Mouse (Mus musculus) lung, embryonic 15.5 days (tissue): ENCODE results near the gene Ptpn22. TPM values are rescaled to one million over a fixed set of nuclear protein-coding genes. Genes with fewer than 3 reads are reported as not detected.
A peak's percentile ranks its signal among the peaks of the same experiment; 100 is the strongest.

Source experiments
- ATAC-seq: fragments of 200-750 bp; cut with Nextera tagmentation; 2 replicates; pipeline ENCODE4 v1.8.0; 2017; ENCODE audit warnings: moderate number of reproducible peaks, borderline replicate concordance; ENCODE audit not compliant: low FRiP score, low TSS enrichment; ENCODE audit errors: extremely low read depth
- H3K27ac ChIP-seq: fragments of 300-500 bp; sonication (generic); 2 replicates; pipeline ENCODE4 v1.5.1; 2015; ENCODE audit warnings: moderate library complexity, mild to moderate bottlenecking, inconsistent platforms
- H3K27me3 ChIP-seq: fragments of 300-500 bp; sonication (generic); 2 replicates; pipeline ENCODE4 v1.6.1; 2015; ENCODE audit warnings: inconsistent platforms
- H3K36me3 ChIP-seq: fragments of 300-500 bp; sonication (generic); 2 replicates; pipeline ENCODE4 v1.6.1; 2015; ENCODE audit warnings: inconsistent platforms
- H3K4me1 ChIP-seq: fragments of 300-500 bp; sonication (generic); 2 replicates; pipeline ENCODE4 v1.6.1; 2015; ENCODE audit warnings: inconsistent platforms
- H3K4me2 ChIP-seq: fragments of 300-500 bp; sonication (generic); 2 replicates; pipeline ENCODE4 v1.6.1; 2015; ENCODE audit warnings: inconsistent platforms, mild to moderate bottlenecking, moderate library complexity
- H3K4me3 ChIP-seq: fragments of 300-500 bp; sonication (generic); 2 replicates; pipeline ENCODE4 v1.5.1; 2015; ENCODE audit warnings: mild to moderate bottlenecking, inconsistent platforms
- H3K9ac ChIP-seq: fragments of 300-500 bp; sonication (generic); 2 replicates; pipeline ENCODE4 v1.6.1; 2015; ENCODE audit warnings: inconsistent platforms
- H3K9me3 ChIP-seq: fragments of 300-500 bp; sonication (generic); 2 replicates; pipeline ENCODE4 v1.6.1; 2016; ENCODE audit warnings: inconsistent platforms
- WGBS: fragments of 180-500 bp; shearing (Covaris S2); methylation state at CpG from one replicate; pipeline ENCODE4 v1.1.7; 2015; 5-methylcytosine and 5-hydroxymethylcytosine counted together
- polyA plus RNA-seq: library from polyadenylated mRNA; unstranded; fragments of >200 nt; fragmentation: Nextera tagmentation; extraction: Ambion mirVana; gene quantifications from 2 replicates; pipeline ENCODE4 v1.2.1, GENCODE M21; 2015

Ptpn22 gene
- polyA plus RNA-seq, 1 experiment from 2014 or later, result 2.5 TPM

DNA sequence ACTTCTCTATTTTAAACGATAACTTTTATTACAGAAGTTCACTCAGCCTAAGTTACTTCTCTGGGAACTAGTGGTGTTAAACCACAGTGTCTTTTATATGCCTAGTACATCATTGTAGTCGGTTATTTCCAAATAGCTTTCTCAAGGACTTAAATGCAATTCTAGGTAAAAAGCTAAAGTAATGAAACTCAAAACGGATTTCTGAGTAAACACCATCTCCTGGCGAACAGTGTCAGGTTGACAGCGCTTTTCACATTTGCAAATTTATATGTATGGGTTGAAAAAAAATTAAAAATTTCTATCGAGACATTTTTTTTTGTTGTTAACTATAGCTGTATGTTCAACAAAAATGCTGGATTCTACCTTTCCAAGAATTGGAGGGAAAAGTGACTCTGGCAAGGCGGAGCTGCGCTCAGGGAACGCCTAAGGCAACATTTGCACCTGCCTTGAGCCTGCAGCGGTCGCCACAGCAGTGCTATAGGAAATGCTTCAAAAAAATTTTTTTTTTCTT, 53.9 kb downstream of the Ptpn22 start:
- peak overlapping the region; percentile 91 for H3K27ac ChIP-seq
- H3K9me3 ChIP-seq, result no peaks in the 10 kb centered on the region
- no peak for ATAC-seq
- WGBS, result 7% methylated on average over 11 of the region's 11 CpGs
- peak overlapping the region; percentile 39 for H3K9ac ChIP-seq
- peaks cover 10% of the 10 kb centered on the region for H3K4me1 ChIP-seq
- H3K27me3 ChIP-seq, result no peaks in the 10 kb centered on the region
- peak overlapping the region; percentile 92 for H3K4me3 ChIP-seq
- H3K4me2 ChIP-seq, result peak overlapping the region; percentile 64
- H3K36me3 ChIP-seq, result no peaks in the 10 kb centered on the region

DNA sequence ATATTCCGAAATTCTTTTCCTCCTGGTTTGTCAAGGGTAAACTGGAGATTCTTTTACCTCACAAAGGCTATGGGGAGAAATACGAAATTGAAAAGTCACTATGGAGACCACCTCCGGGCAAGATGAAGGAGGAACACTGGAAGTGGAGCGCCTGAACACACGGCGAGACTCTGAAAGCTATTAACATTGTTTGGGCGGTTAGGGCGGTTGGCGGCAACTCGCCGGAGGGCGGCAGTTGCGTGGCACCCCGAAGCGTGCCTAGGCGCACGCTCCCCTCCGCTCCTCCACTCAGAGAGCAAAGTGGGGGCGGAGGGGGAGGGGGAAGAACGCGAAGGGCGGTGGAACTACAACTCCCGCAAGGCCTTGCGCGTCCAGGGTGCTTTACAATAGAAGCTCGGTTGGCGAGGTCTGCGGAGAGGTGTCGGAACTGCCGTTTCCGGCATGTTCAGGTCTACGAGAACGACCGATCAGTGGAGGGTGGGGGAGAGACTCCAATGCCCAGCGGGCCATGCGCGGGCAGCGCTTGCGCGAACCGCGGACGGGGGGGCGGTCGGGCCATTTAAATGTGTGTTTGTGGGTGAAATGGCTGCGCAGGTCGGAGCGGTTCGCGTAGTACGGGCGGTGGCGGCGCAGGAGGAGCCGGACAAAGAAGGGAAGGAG, 54.5 kb downstream of the Ptpn22 start, which contains the start of gene Rsbn1:
TSS of gene Rsbn1 (plus strand) at position 111 of the 660 bp plus-strand sequence.
- H3K27me3 ChIP-seq, result no peaks in the 10 kb centered on the region
- no peaks in the 10 kb centered on the region for H3K9me3 ChIP-seq
- H3K4me2 ChIP-seq, result peak within 1 kb of the TSS; percentile 67
- H3K27ac ChIP-seq, result peak within 1 kb of the TSS; percentile 91
- ATAC-seq, result peak; percentile 100
- H3K4me1 ChIP-seq, result peaks cover 10% of the 10 kb centered on the region
- no peaks in the 10 kb centered on the region for H3K36me3 ChIP-seq
- WGBS, result under 1% methylated on average over 52 of the region's 55 CpGs
- peak within 1 kb of the TSS; percentile 92 for H3K4me3 ChIP-seq
- peak within 1 kb of the TSS; percentile 91 for H3K9ac ChIP-seq

DNA sequence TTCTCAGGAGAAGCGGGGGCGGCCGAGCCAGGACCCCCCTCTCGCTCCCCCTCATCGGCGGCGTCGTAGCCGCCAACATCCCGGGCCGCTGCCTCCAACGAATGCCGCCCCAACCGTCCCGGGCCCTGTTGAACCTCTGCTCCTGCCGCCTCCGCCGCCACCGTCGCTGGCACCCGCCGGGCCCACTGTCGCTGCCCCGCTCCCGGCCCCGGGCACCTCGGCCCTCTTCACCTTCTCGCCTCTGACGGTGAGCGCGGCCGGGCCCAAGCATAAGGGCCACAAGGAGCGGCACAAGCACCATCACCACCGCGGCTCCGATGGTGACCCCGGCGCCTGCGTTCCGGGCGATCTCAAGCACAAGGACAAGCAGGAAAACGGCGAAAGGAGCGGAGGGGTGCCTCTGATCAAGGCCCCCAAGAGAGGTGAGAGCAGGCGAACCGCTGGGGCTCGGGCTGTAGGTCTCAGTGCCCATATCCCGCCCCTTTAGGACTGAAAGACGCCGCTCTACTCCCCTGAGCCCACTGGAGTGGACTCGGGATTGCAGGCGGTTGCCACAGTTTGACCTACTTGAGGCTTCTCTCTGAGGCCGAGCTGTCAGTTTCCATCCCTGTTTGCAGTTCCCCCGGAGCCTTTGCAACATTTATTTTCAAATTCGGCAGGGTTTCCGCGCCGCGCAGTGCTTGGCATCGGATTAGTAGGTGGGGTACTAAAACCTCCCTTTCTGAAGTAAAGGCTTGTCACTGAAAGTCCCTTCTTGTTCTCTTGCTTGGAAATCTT, 55.3 kb downstream of the Ptpn22 start:
- no peaks in the 10 kb centered on the region for H3K36me3 ChIP-seq
- H3K4me1 ChIP-seq, result peaks cover 12% of the 10 kb centered on the region
- H3K27me3 ChIP-seq, result no peaks in the 10 kb centered on the region
- peak overlapping the region; percentile 67 for H3K4me2 ChIP-seq
- peak overlapping the region; percentile 92 for H3K4me3 ChIP-seq
- under 1% methylated on average over 45 of the region's 60 CpGs for WGBS
- H3K9me3 ChIP-seq, result no peaks in the 10 kb centered on the region
- H3K9ac ChIP-seq, result peak overlapping the region; percentile 91
- peak overlapping the region; percentile 91 for H3K27ac ChIP-seq
- peak; percentile 53 for ATAC-seq

DNA sequence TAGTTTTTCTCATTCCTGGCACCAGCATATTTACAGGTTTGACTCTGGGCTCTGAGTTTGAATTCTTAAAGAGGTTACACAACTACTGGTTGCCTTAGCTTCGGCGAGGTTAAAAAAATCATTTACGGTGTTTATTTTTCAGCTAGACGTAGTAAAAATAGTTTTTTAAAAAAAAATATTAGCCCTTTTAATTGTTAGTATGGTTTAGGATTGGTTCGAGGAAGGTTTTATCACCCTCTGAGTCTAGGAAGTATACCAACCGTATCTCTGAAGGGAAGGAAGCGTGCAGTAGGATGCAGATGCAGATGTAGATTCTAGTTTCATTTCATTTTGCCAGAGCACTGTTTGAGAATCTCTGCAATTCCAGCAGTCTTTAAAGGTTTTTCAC, 55.9 kb downstream of the Ptpn22 start:
- H3K27ac ChIP-seq, result no peak overlapping the region
- no peaks in the 10 kb centered on the region for H3K27me3 ChIP-seq
- H3K4me3 ChIP-seq, result peak overlapping the region; percentile 92
- H3K36me3 ChIP-seq, result no peaks in the 10 kb centered on the region
- H3K4me2 ChIP-seq, result peak overlapping the region; percentile 67
- peak overlapping the region; percentile 91 for H3K9ac ChIP-seq
- no peaks in the 10 kb centered on the region for H3K9me3 ChIP-seq
- H3K4me1 ChIP-seq, result peaks cover 14% of the 10 kb centered on the region
- no peak for ATAC-seq
- 2% methylated on average over 7 of the region's 7 CpGs for WGBS

DNA sequence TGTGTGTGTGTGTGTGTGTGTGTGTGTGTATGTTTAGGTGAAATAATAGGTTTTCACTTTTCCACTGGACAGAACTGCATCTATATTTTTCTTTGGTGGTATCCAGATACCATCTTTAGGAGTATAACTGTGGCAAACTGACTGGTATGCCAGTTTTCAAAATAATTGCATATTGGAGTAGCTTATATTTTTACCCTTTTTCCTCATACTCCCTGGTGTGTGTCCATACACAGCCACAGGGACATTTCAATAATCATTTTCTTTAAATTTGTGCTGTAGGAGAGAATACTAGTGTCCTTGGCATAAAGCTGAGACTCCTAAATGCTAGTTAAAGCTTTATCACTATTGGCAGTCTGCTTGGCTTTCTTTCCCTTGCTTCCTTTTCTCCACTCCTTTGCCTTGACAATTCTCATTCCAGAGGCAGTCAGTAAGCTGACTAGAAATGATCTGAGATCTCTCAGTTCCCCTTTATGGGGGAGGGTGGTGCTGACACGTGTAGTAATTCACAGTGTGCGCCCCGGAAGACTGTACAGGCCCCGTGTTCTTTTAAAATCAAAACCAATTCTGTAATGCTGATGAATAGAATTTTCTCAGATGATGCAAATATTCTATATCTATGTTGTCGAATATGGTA, 56.7 kb downstream of the Ptpn22 start:
- H3K4me3 ChIP-seq, result peak overlapping the region; percentile 92
- no peaks in the 10 kb centered on the region for H3K36me3 ChIP-seq
- H3K9me3 ChIP-seq, result no peaks in the 10 kb centered on the region
- ATAC-seq, result no peak
- H3K9ac ChIP-seq, result no peak overlapping the region; the same call in none of the 2 replicates
- WGBS, result 32% methylated on average over 5 of the region's 5 CpGs
- peak overlapping the region; percentile 67 for H3K4me2 ChIP-seq
- no peak overlapping the region for H3K27ac ChIP-seq
- peaks cover 14% of the 10 kb centered on the region for H3K4me1 ChIP-seq
- no peaks in the 10 kb centered on the region for H3K27me3 ChIP-seq

DNA sequence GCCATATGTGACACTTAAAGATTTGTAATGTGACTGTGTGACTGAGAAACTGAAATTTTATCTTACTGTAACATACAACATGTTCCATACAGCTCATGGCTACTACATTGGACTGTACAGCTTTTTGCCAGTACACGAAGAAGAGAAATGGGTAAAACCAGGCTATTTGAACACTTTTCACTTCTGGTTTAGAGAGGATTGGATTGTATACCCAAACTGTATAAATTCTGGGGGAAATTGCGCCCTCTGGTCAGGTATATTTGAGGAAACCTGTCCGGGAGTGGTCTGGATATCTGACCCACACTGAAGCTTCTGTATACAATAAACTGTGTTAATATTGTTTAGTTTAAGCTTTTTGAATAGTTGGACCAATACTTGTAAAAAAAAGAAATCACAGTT, 57.2 kb downstream of the Ptpn22 start:
- Histone ChIP-seq H3K27ac (no peak overlapping the region), H3K9ac (no peak overlapping the region; the same call in 1 of the 2 replicates), H3K27me3 (no peaks in the 10 kb centered on the region), H3K9me3 (no peaks in the 10 kb centered on the region), H3K4me2 (peak overlapping the region; percentile 67), H3K4me1 (peaks cover 14% of the 10 kb centered on the region), H3K4me3 (peak overlapping the region; percentile 92), H3K36me3 (no peaks in the 10 kb centered on the region)
- WGBS, result 44% methylated on average over 3 of the region's 3 CpGs
- ATAC-seq, result no peak

DNA sequence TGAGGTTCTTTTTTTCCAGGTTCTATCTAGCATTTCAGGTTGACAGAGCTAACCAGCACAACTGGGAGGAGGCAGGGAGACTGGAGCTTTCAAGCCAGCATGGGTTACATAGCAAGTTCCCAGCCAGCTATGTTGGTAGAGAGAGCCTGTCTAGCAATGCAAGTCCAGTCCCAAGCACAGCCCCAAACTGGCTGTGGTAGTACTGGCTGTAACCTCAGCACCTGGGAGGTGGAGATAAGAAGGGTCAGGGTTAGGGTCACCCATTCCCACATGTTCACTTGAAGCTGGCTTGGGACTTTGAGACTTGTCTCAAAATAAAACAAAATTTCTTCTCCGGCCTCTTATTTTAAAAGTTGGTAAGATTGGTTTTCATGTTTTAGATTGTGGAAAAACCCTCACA, 60.5 kb downstream of the Ptpn22 start:
- Histone ChIP-seq H3K4me1 (peaks cover 30% of the 10 kb centered on the region), H3K27me3 (no peaks in the 10 kb centered on the region), H3K9me3 (no peaks in the 10 kb centered on the region), H3K4me2 (no peak overlapping the region), H3K9ac (no peak overlapping the region), H3K36me3 (no peaks in the 10 kb centered on the region), H3K4me3 (no peak overlapping the region), H3K27ac (no peak overlapping the region)
- WGBS, result 100% methylated on average over 1 of the region's 1 CpGs
- no peak for ATAC-seq

DNA sequence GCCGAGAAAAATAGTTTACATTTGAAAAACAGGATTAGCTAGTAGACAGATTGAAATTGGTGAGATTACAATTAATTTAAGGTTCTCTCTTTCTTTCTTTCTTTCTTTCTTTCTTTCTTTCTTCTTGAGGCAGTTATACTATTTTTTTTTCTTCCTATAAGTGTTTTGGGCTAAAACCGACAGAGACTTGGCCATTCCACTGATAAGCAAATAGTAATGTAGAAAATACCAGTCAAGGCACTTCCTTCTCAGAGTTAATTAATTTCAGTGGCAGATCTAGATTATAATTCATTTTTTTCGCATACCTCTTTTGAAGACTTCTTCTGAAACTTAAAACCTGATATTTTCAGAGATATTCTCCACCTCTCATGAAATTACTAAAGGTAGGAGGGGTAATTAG, 65.7 kb downstream of the Ptpn22 start:
- Histone ChIP-seq H3K27ac (no peak overlapping the region), H3K4me3 (no peak overlapping the region), H3K4me1 (peaks cover 15% of the 10 kb centered on the region), H3K36me3 (0 out of 2 replicates have a peak, but pooled peaks cover 3% of the 10 kb centered on the region), H3K4me2 (no peak overlapping the region), H3K9me3 (no peaks in the 10 kb centered on the region), H3K9ac (no peak overlapping the region), H3K27me3 (no peaks in the 10 kb centered on the region)
- WGBS, result 40% methylated on average over 3 of the region's 3 CpGs
- no peak for ATAC-seq

GRCm38 (mm10) chr3:103927511-103927910, 67.9 kb downstream of the Ptpn22 start:
- no peak overlapping the region for H3K27ac ChIP-seq
- no peak overlapping the region for H3K4me3 ChIP-seq
- peaks cover 12% of the 10 kb centered on the region for H3K4me1 ChIP-seq
- no peak overlapping the region for H3K9ac ChIP-seq
- peaks cover 12% of the 10 kb centered on the region; the same call in 1 of the 2 replicates for H3K36me3 ChIP-seq
- no peaks in the 10 kb centered on the region for H3K9me3 ChIP-seq
- 61% methylated on average over 6 of the region's 6 CpGs for WGBS
- H3K27me3 ChIP-seq, result no peaks in the 10 kb centered on the region
- no peak for ATAC-seq
- H3K4me2 ChIP-seq, result no peak overlapping the region

DNA sequence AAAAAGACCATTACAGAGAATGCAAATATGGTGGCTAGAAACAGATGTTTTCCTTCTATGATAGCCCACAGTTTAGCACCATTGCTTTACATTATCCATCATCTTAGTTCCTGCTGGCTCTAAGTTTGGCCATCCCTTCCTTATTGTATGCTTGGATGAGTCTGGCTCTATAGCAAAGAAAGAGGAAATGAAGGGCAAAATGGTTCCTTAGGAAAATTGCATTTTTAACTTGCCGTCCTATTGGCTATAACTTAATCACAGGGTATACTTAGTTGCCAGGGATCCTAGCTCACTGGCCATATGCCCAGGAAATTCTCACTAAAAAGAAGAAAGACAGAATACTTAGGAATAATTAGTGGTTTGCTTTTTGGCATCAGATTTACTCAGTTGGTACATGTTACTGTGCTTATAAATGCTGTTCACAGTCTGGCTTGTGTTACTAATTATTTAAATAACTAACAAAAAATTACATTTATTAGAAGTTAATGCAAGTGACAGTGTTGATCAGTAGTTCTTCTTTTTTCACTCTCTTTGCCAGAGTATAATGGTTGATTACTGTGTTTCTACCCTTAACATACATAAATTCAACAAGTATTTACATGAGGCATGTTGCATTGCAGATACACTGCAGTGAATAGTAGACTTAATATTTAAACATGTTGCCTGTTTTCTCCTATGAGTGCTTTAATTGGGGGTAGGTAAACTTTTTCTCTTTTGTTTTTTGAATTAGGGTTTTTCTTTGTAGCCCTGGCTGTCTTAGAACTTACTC, 85.4 kb downstream of the Ptpn22 start:
- peak; percentile 79; the same call in 1 of the 2 replicates for ATAC-seq
- 62% methylated on average over 1 of the region's 1 CpGs for WGBS
- Histone ChIP-seq H3K9me3 (no peaks in the 10 kb centered on the region), H3K27me3 (no peaks in the 10 kb centered on the region), H3K4me1 (no peaks in the 10 kb centered on the region), H3K27ac (no peak overlapping the region), H3K9ac (no peak overlapping the region), H3K36me3 (no peaks in the 10 kb centered on the region), H3K4me2 (no peak overlapping the region), H3K4me3 (no peak overlapping the region)

- H3K27me3 ChIP-seq, result no peaks in the 10 kb centered on the region
- H3K27ac ChIP-seq, result no peak overlapping the region
- H3K4me3 ChIP-seq, result no peak overlapping the region
- H3K4me2 ChIP-seq, result no peak overlapping the region
- no peak overlapping the region for H3K9ac ChIP-seq
- no peaks in the 10 kb centered on the region for H3K9me3 ChIP-seq
- H3K4me1 ChIP-seq, result no peaks in the 10 kb centered on the region
- 77% methylated on average over 7 of the region's 7 CpGs for WGBS
- ATAC-seq, result no peak
- H3K36me3 ChIP-seq, result no peaks in the 10 kb centered on the region
Observed at GRCm38 (mm10) chr3:103948666-103949065, 89.1 kb downstream of the Ptpn22 start.
